Mouse (Mus musculus): Measurements from ENCODE around the gene Bcl2l13.

Bcl2l13 gene

DNA sequence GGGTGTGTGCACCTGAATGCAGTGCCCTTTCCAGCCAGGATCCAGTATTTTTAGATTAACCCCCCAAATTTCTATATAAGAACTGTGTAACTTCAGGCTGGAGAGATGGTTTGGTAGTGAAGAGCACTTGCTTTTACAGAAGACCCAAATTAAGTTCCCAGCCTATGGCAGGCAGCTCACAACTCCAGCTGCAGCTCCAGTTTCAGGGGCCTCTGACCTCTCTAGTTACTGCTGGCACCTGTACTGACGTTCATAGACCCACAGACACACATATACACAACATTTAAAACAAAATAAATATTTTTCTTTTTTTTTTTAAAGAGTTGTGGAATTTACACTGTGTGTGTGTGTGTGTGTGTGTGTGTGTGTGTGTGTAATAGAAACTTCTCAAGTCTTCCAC is 93.4 kb downstream of the Bcl2l13 start:
- no peak for DNase-seq (ENCODE audit: low spot score in 2 of 2)

DNA sequence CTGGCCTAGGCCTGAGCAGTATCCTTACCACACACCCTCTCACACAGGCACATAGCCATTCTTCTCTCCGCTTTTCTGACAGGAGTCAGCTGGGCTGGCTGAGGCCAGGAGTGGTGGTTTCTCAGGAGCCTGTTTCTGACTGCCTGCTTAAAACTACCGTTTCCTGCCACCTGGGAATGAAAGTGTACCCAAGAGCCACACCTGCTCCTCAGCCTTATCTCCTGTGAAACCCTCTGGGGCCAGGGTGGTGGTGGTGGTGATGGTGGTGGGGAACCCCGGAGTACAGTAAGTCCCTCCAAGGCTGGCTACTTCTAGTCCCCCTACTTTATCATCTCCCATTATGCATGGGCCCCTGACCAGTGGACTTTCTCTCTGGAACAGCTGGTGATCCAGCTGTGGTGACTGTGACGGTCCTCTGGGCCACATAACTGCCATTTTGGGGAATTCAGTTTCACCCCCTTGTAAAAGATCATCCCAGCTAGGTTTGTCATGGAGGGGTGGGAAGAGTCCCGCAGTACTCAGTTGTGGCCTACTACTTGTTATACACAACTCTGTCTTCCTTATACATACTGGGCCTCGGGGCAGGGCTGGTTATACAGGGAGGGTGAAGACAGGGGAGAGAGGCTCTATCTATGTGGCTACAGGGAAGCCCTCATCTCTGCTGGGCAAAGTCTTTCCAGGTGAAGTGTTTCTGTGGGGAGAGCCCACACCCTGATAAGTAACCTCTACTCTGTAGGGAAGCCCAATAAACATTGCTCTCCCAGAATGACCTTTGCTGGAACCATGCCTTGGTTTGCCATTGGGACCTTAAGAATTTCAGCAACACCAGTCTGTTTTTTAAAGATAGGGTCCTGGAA is 94.7 kb downstream of the Bcl2l13 start:
- no peak for DNase-seq (ENCODE audit: low spot score in 2 of 2)

DNA sequence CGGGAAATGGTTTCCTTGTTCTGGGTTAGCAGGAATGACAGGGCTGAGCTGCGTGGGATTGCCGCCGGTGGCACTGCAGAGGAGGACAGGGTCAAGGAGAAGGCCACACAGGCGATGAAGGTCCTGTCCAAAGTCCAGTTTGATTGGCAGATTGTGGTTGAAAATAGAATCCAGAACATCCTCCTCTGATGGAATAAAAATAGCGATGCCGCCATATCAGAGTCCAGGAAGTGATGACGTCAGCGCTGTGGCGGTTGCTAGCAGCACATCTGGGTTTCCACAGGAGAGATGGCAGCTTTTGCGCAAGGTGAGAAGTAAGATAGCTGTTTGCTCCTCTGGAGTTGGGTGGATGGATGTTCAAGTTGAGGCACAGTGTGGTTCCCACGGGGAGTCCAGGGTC is 96.6 kb downstream of the Bcl2l13 start:
- peak in 1 of 2 experiments; percentile 48 for DNase-seq (ENCODE audit: low spot score in 2 of 2)

DNA sequence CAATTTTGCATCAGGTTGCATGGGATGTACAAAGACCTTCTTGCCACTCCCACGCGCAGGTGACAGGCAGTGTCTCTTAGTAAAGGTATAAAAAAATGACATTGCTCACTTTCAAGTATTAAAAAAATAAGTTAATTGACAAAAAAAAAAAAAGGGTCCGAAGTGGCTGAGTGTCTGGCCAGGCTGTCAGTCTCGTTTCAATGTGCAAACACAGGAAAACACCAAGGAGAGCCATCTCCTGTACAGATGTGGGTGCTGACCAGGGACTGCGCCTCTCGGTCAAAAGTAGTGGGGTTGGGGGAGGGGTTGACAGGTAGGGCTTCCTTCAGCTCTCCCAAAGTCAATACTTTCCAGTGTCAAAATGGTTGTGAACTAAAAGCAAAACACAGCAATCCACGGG is 97.7 kb downstream of the Bcl2l13 start:
- DNase-seq (ENCODE audit: low spot score in 2 of 2), result no peak

DNA sequence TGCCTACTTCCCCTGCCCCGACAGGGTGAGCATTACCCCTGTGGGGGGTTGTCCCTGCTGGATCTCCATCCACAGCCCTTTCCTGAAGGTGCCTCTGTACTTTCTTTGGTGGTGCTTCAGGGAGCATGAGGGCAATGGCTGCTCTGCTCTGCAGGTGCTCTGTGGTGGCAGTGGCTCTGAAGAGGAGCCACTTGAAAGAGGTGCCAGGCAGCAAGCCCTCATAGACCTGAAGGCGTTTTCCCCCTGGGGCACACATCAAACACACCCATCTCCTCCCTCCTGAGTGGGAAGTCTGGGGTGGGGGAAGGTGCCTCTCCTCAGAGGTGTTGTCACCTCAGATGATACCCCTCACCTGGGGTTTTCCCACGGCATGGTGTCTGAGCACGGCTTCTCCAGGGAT is 98.2 kb downstream of the Bcl2l13 start:
- DNase-seq (ENCODE audit: low spot score in 2 of 2), result no peak

DNA sequence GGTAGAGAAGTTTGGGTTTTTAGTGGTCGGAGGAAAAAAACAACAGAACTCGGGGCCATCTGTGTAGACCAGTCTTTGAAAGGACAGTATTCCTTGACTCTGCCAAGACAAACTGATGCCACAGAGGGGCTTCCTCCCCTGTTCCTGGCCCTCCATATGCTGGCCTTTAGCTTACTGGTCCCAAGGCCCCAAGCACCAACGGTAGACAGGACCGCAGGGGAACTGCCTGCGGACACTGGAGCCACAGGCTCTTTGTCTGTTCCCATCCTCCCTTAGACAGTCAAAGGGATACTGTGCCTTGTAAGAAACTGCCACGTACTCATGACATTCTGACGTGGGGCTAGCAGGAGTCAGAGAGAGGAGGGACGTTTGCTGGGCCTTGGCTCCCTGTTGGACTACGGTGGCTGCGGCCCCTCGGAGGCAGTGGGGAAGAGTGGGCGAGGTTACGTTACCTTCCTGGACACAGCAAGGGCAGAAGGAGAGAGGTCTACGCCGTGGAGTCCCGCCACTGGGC is 101.1 kb downstream of the Bcl2l13 start:
- DNase-seq (ENCODE audit: low spot score in 2 of 2), result no peak

DNA sequence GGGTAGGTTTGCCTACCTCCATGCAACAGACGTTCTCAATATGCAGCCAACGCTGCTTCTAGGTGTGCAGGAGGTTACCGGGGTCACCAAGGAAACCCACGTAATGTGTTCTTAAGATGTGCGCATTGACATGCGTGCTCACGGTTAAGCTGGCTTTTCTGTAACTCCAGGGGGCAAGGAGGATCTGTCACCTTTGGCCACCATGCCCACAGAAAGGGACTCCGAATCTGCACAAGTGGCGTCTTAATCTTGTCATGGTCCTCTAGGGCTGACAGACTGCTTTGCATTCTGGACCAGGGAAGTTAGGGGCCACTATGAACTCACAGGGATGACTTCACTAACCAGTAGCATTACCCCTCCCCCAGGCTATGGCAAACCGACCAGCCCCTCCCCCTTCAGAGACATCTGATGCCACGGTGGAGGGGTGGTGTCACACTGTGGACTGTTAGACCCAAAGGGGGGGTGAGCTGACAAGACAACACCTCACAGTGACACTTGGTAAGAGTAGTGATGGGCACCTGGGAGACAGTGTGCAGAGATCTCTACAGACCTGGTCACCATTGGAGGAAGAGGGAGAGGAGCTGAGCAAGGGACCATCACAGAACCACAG is 102.1 kb downstream of the Bcl2l13 start:
- no peak for DNase-seq (ENCODE audit: low spot score in 2 of 2)

DNA sequence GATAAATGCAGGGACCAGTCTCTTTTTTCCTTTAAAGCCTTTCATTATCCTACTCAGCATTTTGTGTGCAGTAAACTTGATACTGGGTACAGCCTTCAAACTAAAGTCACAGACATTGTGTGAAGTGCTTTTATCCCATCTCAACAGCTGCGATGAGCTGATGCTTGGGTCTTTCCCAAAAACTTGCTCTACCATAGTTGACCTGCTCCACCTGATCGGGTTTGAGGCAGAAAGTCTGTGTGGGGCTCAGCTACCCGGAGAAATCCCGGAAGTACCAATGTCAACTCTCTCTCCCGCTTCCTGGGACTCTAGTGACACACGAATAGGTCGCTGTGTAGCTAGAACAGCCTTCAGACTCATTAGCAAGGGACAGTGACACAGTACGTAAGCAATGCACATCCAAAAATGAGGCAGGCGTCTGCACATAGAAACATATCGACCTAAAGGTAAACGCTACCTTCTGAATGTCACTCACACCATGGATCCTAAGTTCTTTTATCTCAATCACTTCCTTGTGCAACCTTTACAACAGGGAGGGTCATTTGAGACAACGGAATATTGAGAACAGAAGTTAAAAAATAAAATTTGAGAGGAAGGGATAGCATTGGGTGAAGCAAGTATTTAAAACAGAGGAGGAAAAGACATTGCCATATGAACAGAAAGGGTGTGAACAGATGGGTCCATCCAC is 102.9 kb downstream of the Bcl2l13 start:
- no peak for DNase-seq (ENCODE audit: low spot score in 2 of 2)

DNA sequence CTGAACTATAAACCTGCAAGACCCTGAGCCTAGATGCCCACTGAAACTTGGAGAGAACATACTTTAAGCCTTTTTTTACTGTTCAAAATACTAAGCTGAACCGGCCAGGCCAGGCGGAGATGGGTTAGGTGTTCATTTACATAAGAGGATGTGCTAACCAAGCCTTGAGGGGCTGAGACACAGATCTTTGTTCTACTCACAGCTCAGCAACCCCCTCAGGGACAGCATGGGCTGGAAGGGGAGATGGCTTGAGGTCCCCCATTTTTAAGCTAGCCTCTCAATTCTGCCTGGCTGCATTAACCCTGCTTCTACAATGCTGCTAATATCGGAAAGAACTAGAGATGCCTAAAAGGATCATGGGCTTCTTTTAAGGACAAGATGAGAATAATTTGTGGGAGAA is 103.8 kb downstream of the Bcl2l13 start:
- no peak for DNase-seq (ENCODE audit: low spot score in 2 of 2)

DNA sequence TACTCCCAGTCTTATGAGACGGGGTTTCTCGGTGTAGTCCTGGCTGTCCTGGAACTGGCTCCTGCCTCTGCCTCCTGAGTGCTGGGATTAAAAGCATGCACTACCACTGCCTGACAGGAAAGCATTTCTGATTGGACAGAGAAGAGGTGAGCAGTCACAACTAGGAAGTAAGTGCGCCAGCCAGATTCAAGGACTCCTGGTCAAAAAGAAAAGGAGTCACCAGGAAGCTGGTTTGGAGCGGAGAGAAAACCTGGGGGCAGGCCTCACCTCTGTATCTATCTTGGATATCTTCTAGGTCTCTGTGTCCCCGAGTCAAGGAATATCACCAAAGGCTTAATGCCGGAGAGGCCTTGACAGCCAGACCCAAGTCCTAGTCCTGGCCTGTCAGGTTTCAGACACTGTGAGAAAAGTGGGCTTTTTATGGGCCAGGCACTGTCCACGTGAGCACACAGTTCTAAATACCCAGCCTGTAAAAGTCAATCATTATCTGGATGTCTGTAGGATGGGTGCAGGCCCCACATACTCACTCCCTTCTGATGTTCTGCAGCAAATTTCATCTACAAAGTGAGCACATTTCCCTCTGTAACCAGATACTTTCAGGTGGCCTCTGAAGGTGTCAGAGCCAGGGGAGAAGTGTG is 104.6 kb downstream of the Bcl2l13 start:
- DNase-seq (ENCODE audit: low spot score in 2 of 2), result no peak

DNA sequence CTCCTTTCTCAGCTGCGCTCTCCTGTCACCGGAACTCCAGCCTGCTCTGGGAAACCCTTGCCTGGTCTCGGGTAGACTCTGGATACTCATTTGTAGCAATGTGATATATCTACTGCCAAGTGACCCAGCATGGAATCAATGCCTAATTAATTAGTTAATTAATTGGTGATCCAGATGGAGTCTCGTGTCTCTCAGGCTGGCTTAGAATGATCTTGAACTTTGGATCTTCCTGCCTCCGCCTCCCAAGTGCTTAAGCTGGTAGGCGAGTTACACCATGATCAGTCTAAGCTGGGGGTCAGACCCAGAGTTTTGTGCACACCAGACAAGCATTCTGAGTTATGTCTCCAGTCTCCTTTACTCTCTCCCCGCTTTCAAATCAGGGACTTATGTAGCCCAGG is 105.1 kb downstream of the Bcl2l13 start:
- no peak for DNase-seq (ENCODE audit: low spot score in 2 of 2)

DNA sequence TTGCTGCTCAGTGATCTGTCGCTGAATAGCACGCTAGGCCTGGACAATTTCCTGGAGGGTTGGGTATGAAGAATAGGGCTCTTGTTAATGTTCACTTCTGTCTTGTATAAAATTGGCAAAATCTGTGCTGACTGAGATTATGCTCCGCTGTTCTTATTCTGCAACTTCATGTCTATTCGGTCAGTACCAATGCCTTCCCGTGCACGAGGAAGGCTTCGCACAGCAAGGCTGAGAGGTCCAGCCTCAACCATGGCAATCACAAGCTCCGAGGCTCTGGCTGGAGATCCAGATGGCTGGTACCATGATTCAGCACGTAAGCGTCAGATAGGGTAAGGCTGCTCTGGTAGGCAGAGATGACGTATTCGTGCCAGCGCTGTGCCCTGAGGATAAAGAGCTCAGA is 105.6 kb downstream of the Bcl2l13 start:
- no peak for DNase-seq (ENCODE audit: low spot score in 2 of 2)

Data from spleen, postnatal 10 days (tissue).